Mouse (Mus musculus): ENCODE data around the gene Cyp2c65. TPM values are rescaled to one million over a fixed set of nuclear protein-coding genes. Genes with fewer than 3 reads are reported as not detected.
"Not testable (repeated sequence)": the region's sequence is repeated elsewhere in the genome, so short reads cannot be mapped to it uniquely, and the experiment has no call there.

Cyp2c65 gene
- polyA plus RNA-seq (2017; shearing (Covaris generic)) = not detected

DNA sequence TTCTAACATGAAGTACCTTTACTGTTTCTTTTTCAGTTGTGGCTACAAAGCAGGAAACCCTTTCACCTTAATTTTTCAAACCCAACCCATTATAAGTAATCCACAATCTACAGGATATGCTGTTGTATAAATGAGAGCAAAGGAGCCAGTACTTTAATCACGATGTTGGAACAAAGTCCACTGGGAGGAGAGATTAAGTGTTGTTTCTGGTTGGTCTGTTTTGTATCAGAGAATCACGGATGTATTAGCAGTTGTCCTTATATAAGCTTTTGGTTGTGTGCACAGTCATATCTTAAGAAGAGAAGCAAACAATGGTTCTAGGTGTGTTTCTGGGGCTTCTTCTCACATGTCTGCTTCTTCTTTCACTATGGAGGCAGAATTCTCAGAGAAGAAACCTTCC, at the start of gene Cyp2c65:
TSS of gene Cyp2c65 (plus strand) at position 297 of the 400 bp plus-strand sequence.
- ATAC-seq = no peak

- ATAC-seq = no peak
Measured at GRCm38 (mm10) chr19:39057928-39058327, 2.9 kb upstream of the Cyp2c65 start.

- ATAC-seq = not testable (repeated sequence)
Measured at GRCm38 (mm10) chr19:39098779-39099178, 38.0 kb downstream of the Cyp2c65 start.

DNA sequence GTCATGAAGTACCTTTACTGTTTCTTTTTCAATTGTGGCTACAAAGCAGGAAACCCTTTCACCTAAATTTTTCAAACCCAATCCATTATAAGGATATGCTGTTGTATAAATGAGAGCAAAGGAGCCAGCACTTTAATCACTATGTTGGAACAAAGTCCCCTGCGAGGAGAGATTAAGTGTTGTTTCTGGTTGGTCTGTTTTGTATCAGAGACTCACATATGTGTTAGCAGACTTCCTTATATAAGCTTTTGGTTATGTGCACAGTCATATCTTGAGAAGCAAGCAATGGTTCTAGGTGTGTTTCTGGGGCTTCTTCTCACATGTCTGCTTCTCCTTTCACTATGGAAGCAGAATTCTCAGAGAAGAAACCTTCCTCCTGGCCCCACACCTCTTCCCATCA, 52.8 kb downstream of the Cyp2c65 start, which contains the start of gene Cyp2c66:
TSS of gene Cyp2c66 (plus strand) at position 255 of the 400 bp plus-strand sequence.
- ATAC-seq = no peak

Other genes starting within 250 kb of the Cyp2c65 start
- gene Noc3l, start 241.8 kb upstream of the Cyp2c65 start, polyA plus RNA-seq (2017; shearing (Covaris generic)) = 1 to 10 TPM; 7.5 to 8.4 (median 7.7) TPM
- gene Tbc1d12, start 224.4 kb upstream of the Cyp2c65 start, polyA plus RNA-seq (2017; shearing (Covaris generic)) = 1 to 10 TPM; 1.0 to 1.9 (median 1.2) TPM
- 10 to 100 TPM; 15.6 to 92.7 (median 18.5) TPM for gene Hells, start 130.1 kb upstream of the Cyp2c65 start, polyA plus RNA-seq (2017; shearing (Covaris generic))
- gene Cyp2c55, start 54.0 kb upstream of the Cyp2c65 start, polyA plus RNA-seq (2017; shearing (Covaris generic)) = not detected
- not detected for gene Cyp2c66, start 52.9 kb downstream of the Cyp2c65 start, polyA plus RNA-seq (2017; shearing (Covaris generic))
- gene Cyp2c29, start 208.4 kb downstream of the Cyp2c65 start, polyA plus RNA-seq (2017; shearing (Covaris generic)) = not detected